Mouse (Mus musculus) midbrain, embryonic 13.5 days (tissue): ENCODE measurements around the gene 1700011M02Rik. TPM values are rescaled to one million over a fixed set of nuclear protein-coding genes. Genes with fewer than 3 reads are reported as not detected.
A peak's percentile ranks its signal among the peaks of the same experiment; 100 is the strongest.
"Not testable (repeated sequence)": the region's sequence is repeated elsewhere in the genome, so short reads cannot be mapped to it uniquely, and the experiment has no call there.

Source experiments
- ATAC-seq: fragments of 200-750 bp; cut with Nextera tagmentation; 2 replicates; pipeline ENCODE4 v1.8.0; 2017; ENCODE audit warnings: mild to moderate bottlenecking, moderate TSS enrichment, moderate library complexity
- H3K27ac ChIP-seq: fragments of 300-500 bp; sonication (generic); 2 replicates; pipeline ENCODE4 v1.5.1; 2015; ENCODE audit warnings: inconsistent platforms, mild to moderate bottlenecking, moderate library complexity
- H3K27me3 ChIP-seq: fragments of 300-500 bp; sonication (generic); 2 replicates; pipeline ENCODE4 v1.6.1; 2015; ENCODE audit warnings: mild to moderate bottlenecking, inconsistent platforms
- H3K36me3 ChIP-seq: fragments of 300-500 bp; sonication (generic); 2 replicates; pipeline ENCODE4 v1.6.1; 2015; ENCODE audit warnings: mild to moderate bottlenecking, inconsistent platforms
- H3K4me1 ChIP-seq: fragments of 300-500 bp; sonication (generic); replicated peaks from 2 replicates; pipeline ENCODE4 v1.6.1; 2015; ENCODE audit warnings: inconsistent platforms
- H3K4me2 ChIP-seq: fragments of 300-500 bp; sonication (generic); replicated peaks from 2 replicates; pipeline ENCODE4 v1.6.1; 2015; ENCODE audit warnings: moderate library complexity, mild to moderate bottlenecking, inconsistent platforms
- H3K4me3 ChIP-seq: fragments of 300-500 bp; sonication (generic); replicated peaks from 2 replicates; pipeline ENCODE4 v1.5.1; 2015; ENCODE audit warnings: mild to moderate bottlenecking, inconsistent platforms
- H3K9ac ChIP-seq: fragments of 300-500 bp; sonication (generic); replicated peaks from 2 replicates; pipeline ENCODE4 v1.6.1; 2015; ENCODE audit warnings: mild to moderate bottlenecking, inconsistent platforms
- H3K9me3 ChIP-seq: fragments of 300-500 bp; sonication (generic); 2 replicates; pipeline ENCODE4 v1.6.1; 2016; ENCODE audit warnings: mild to moderate bottlenecking, inconsistent platforms
- WGBS: fragments of 180-500 bp; shearing (Covaris S2); methylation state at CpG from one replicate; pipeline ENCODE4 v1.1.7; 2015; 5-methylcytosine and 5-hydroxymethylcytosine counted together
- polyA plus RNA-seq: library from polyadenylated mRNA; unstranded; fragments of >200 nt; fragmentation: Nextera tagmentation; extraction: Ambion mirVana; gene quantifications from 2 replicates; pipeline ENCODE4 v1.2.1, GENCODE M21; 2015

Gene 1700011M02Rik
- not detected in 2 replicates for polyA plus RNA-seq

GRCm38 (mm10) chrX:102908587-102908986 is at the start of gene 1700011M02Rik, which contains the start of gene Dmrtc1a:
1700011M02Rik (plus strand) TSS chrX:102908905.
Dmrtc1a (minus strand) TSS chrX:102908687.
- peaks cover 24% of the 10 kb centered on the region; the same call in 1 of the 2 replicates for H3K27me3 ChIP-seq
- H3K4me1 ChIP-seq, H3K27ac ChIP-seq, ATAC-seq, H3K4me3 ChIP-seq, H3K9me3 ChIP-seq, H3K36me3 ChIP-seq, H3K9ac ChIP-seq, H3K4me2 ChIP-seq: not testable (repeated sequence)
- WGBS = 89% methylated on average over 7 of the region's 9 CpGs

DNA sequence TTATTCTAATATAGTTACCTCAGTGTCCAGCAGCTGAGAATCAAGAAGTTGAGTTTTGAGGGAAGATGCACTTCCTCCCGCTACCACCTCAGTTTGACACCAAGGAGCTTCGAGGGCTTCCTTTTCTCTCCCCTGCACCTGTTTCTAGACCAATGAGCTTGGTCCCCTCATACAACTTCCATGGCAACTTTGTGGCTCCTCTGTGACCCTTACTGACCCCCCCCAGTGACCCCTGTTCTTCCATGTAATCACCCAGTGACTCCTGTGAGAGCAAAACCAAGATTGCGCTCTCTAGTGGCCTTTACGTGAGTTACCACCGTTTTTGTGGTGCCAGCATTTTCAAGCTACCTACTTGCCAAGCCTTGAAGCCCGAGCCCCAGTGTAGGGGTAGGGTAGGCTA is 40.8 kb upstream of the 1700011M02Rik start, which contains the start of gene 1700031F05Rik:
TSS of gene 1700031F05Rik (minus strand) at position 101 of the 400 bp plus-strand sequence.
- ATAC-seq = no peak
- Histone ChIP-seq H3K27me3 (peaks cover 4% of the 10 kb centered on the region; the same call in 1 of the 2 replicates), H3K4me2 (no peak within 1 kb of the TSS), H3K9me3 (no peaks in the 10 kb centered on the region), H3K4me1 (no peaks in the 10 kb centered on the region), H3K27ac (no peak within 1 kb of the TSS), H3K4me3 (no peak within 1 kb of the TSS), H3K36me3 (no peaks in the 10 kb centered on the region), H3K9ac (no peak within 1 kb of the TSS)
- 89% methylated on average over 6 of the region's 6 CpGs for WGBS

DNA sequence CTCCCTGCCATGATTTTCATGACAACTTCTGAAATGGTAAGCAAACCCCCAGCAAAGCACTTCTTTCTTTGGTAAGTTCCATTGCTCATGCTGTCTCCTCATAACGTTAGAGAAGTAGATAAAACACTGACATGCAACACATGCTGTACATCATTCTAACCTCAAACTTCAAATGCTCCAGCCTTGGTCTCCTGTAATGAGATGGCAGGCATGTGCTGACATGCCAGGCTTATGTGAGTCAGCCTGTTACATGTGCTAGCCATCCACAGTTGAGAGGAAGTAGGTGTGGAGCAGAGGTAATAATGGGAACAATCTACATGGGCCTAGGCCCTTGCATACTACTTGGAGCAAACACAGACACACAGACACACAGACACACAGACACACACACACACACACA is 6.1 kb downstream of the 1700011M02Rik start:
- H3K36me3 ChIP-seq, H3K4me3 ChIP-seq, H3K4me1 ChIP-seq, H3K27ac ChIP-seq, H3K9ac ChIP-seq, ATAC-seq, H3K4me2 ChIP-seq, H3K9me3 ChIP-seq: not testable (repeated sequence)
- peaks cover 11% of the 10 kb centered on the region; the same call in 1 of the 2 replicates for H3K27me3 ChIP-seq
- WGBS = 81% methylated on average over 1 of the region's 1 CpGs

- not testable (repeated sequence) for H3K4me2 ChIP-seq
- WGBS = 27% methylated on average over 4 of the region's 4 CpGs
These were observed 18.0 kb downstream of the 1700011M02Rik start for GRCm38 (mm10) chrX:102926707-102927106.

GRCm38 (mm10) chrX:102928072-102928471 is 19.4 kb downstream of the 1700011M02Rik start, which contains the start of gene 1700018G05Rik:
1700018G05Rik (plus strand) TSS chrX:102928372.
- WGBS = 85% methylated on average over 6 of the region's 6 CpGs
- not testable (repeated sequence) for H3K27ac ChIP-seq, H3K4me3 ChIP-seq, H3K4me2 ChIP-seq, H3K27me3 ChIP-seq, H3K36me3 ChIP-seq, H3K9ac ChIP-seq, ATAC-seq, H3K4me1 ChIP-seq, H3K9me3 ChIP-seq

More at GRCm38 (mm10) chrX:102926707-102927106, 18.0 kb downstream of the 1700011M02Rik start:
- not testable (repeated sequence) for H3K9ac ChIP-seq, H3K4me3 ChIP-seq, H3K36me3 ChIP-seq, H3K9me3 ChIP-seq, H3K27ac ChIP-seq, H3K27me3 ChIP-seq, H3K4me1 ChIP-seq
- ATAC-seq = peak; percentile 63; the same call in 1 of the 2 replicates

DNA sequence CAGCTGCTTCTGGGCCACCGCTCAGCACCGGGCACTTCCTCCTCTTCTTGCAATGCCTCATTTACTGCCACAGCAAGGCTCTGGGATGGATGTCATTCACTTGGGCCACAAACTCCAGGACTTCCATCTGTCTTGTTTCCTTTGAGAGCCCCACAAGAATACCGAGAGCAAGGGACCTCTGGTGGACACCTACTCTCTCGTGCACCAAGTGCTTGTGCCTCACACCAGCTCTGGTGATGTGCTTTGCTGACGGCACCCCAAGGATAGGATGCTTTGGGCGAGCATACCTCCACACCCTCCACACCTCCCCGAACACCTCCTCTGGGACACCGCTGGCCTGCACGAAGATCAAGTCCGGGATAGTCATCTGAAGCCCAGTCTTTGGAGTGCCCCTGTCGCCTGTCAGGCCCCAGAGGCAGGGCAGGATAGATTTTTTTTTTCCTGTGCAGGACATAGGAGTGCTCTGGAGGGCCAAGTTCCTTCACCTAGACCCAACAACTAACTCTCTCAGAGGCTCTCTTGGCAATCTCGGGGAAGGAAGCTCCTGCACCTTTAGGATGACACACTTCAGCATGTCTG is 24.4 kb downstream of the 1700011M02Rik start:
- Histone ChIP-seq H3K4me1 (peaks cover 7% of the 10 kb centered on the region; the same call in 1 of the 2 replicates), H3K4me2 (peak overlapping the region; percentile 62), H3K27ac (no peak overlapping the region), H3K4me3 (peak overlapping the region; percentile 59), H3K9me3 (no peaks in the 10 kb centered on the region), H3K9ac (peak overlapping the region; percentile 72), H3K27me3 (peaks cover 37% of the 10 kb centered on the region; the same call in 1 of the 2 replicates), H3K36me3 (no peaks in the 10 kb centered on the region)
- 48% methylated on average over 12 of the region's 12 CpGs for WGBS
- ATAC-seq = 0 out of 2 replicates have a peak, but pooled peaks have one; percentile 10

DNA sequence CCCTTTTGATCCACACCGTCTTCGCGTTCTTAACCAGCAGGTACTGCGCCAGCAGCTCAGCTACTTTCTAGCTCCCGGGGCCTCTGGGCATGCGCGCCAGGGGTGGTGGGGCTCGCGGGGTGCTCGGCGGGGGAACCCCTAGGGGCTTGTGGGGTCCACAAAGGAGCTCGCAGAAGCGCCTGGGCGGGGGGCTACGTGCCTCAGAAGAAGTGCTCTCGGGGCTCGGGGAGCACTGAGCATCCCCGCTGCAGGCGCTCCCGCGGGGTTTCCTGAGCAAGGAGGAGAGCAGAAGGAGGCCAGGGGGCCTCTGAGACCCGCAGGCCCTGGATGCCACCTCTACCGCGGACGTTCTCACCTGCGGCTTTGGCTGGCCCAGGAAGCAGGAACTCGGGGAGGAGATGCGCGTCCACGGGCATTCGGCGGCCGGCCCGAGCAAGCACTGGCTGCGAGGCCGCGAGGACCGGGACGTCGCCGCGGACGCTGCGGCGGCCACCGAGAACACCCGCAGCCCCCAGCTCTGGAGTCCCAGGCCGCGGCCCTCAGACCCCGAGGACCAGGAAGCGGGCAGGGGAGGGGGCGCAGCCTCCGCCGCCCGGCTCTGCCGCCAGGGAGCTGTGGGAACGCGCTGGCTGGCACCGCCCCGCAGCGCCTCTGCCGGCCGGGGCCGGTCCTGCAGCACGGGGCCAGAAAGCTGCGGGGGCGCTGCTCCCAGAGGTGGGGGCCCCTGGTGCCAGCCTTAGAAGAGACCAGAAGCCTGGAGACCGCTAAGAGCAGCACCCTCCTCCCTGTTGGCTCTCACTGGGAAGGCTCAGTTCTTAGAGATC is 25.1 kb downstream of the 1700011M02Rik start:
- Histone ChIP-seq H3K4me1 (peaks cover 7% of the 10 kb centered on the region; the same call in 1 of the 2 replicates), H3K9ac (peak overlapping the region; percentile 72), H3K27ac (peak overlapping the region; percentile 25; the same call in 1 of the 2 replicates), H3K4me3 (peak overlapping the region; percentile 59), H3K9me3 (no peaks in the 10 kb centered on the region), H3K4me2 (peak overlapping the region; percentile 62), H3K27me3 (peaks cover 39% of the 10 kb centered on the region; the same call in 1 of the 2 replicates), H3K36me3 (no peaks in the 10 kb centered on the region)
- WGBS = 28% methylated on average over 63 of the region's 68 CpGs
- ATAC-seq = peak; percentile 91

GRCm38 (mm10) chrX:102934395-102934764 is 25.7 kb downstream of the 1700011M02Rik start:
- Histone ChIP-seq H3K36me3 (no peaks in the 10 kb centered on the region), H3K4me1 (peaks cover 7% of the 10 kb centered on the region; the same call in 1 of the 2 replicates), H3K9me3 (no peaks in the 10 kb centered on the region), H3K4me3 (peak overlapping the region; percentile 59), H3K9ac (no peak overlapping the region), H3K27ac (no peak overlapping the region), H3K27me3 (peaks cover 41% of the 10 kb centered on the region; the same call in 1 of the 2 replicates), H3K4me2 (peak overlapping the region; percentile 62)
- WGBS = 61% methylated on average over 8 of the region's 8 CpGs
- ATAC-seq = no peak; the same call in 1 of the 2 replicates

DNA sequence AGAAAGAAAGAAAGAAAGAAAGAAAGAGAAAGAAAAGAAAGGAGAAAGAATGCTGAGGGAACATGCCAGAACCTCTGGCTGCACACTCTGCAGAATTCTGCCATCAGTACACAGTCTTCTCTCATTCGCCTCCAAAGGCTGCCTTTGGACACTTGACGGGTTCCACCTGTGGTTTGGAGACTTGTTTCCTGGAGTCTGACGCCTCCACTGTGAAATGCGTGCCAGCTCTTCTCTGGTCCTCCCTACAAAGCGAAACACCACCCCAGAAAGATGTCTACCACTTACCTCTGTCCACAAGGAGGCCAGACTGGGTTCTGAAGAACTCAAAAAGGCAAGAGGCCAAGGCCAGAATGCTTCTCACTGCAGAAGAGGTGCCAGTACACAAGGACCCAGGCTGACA is 28.0 kb downstream of the 1700011M02Rik start:
- ATAC-seq = no peak
- Histone ChIP-seq H3K9ac (no peak overlapping the region), H3K4me2 (no peak overlapping the region), H3K4me3 (no peak overlapping the region), H3K9me3 (no peaks in the 10 kb centered on the region), H3K4me1 (peaks cover 7% of the 10 kb centered on the region; the same call in 1 of the 2 replicates), H3K36me3 (no peaks in the 10 kb centered on the region), H3K27me3 (peaks cover 43% of the 10 kb centered on the region; the same call in 1 of the 2 replicates), H3K27ac (no peak overlapping the region)
- 78% methylated on average over 5 of the region's 5 CpGs for WGBS

GRCm38 (mm10) chrX:102950136-102950535 is 41.4 kb downstream of the 1700011M02Rik start:
- not testable (repeated sequence) for H3K36me3 ChIP-seq, ATAC-seq, H3K9me3 ChIP-seq, H3K4me1 ChIP-seq, H3K9ac ChIP-seq, H3K27ac ChIP-seq, H3K4me2 ChIP-seq, H3K4me3 ChIP-seq
- H3K27me3 ChIP-seq = peaks cover 20% of the 10 kb centered on the region; the same call in 1 of the 2 replicates
- WGBS = 89% methylated on average over 11 of the region's 11 CpGs

DNA sequence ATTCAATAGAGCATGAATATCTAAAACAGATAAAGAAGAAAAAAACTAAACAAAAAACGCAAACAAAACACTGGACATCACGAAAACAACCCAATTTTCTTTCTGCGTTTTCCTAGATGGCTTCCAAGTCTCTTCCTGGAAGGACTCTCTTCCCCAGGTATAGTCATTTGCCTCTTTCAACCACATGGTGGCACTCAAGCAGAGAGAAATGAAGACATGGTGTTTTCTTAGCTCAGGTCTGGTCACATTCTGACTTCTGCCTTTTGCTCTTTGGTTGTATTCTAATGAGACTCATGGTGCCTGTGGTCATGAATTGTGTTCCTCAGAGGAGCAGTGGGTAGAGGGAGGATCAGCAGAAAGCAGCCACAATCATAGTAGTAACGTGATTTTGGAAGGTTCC is 50.2 kb downstream of the 1700011M02Rik start:
- H3K4me2 ChIP-seq = no peak overlapping the region
- H3K9ac ChIP-seq = no peak overlapping the region
- H3K9me3 ChIP-seq = no peaks in the 10 kb centered on the region
- no peaks in the 10 kb centered on the region for H3K36me3 ChIP-seq
- peaks cover 18% of the 10 kb centered on the region for H3K27me3 ChIP-seq
- no peak overlapping the region for H3K4me3 ChIP-seq
- WGBS = 35% methylated on average over 4 of the region's 4 CpGs
- H3K27ac ChIP-seq = no peak overlapping the region
- H3K4me1 ChIP-seq = no peaks in the 10 kb centered on the region
- ATAC-seq = no peak
